Mouse (Mus musculus) gastrocnemius, adult 8-10 months (tissue): ENCODE measurements at regions not wholly inside any gene's neighbourhood (a gene's known extent, or its start where the extent isn't known, plus 50 kb on each side); places are given as distances from the start of the nearest gene placed in this dataset.

Source experiments
- DNase-seq, 2 experiments: peaks; one replicate each; pipeline ENCODE4 v3.0.0; 2022; ENCODE audit warnings: low spot score in 2 of 2

DNA sequence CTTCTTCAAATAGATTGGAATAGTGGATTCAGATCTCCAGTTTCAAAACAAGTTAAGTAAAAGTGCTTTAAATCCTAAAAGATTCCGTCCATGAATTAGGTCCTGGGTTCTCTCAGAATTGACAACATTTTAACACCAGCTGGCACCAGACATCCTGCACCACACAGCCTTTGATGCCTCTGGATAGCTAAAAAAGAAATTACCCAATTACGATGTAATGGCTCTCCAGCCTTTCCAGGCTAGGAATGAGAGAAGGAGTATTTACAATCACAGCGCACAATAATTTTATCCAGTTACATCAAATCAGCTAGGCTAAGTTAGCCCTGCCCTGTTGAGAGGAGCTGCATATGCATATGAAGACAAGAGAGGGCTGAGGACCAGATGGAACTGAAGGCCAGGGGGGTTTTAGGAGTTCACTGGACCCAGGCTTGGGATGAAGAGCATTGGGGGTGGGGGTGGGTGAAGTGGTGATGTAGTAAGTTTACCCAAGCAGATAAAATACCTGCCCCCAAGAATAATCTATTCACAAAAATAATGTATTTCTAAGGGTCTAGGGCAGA is 455.8 kb upstream of the Tle4 start:
- DNase-seq: no peak

DNA sequence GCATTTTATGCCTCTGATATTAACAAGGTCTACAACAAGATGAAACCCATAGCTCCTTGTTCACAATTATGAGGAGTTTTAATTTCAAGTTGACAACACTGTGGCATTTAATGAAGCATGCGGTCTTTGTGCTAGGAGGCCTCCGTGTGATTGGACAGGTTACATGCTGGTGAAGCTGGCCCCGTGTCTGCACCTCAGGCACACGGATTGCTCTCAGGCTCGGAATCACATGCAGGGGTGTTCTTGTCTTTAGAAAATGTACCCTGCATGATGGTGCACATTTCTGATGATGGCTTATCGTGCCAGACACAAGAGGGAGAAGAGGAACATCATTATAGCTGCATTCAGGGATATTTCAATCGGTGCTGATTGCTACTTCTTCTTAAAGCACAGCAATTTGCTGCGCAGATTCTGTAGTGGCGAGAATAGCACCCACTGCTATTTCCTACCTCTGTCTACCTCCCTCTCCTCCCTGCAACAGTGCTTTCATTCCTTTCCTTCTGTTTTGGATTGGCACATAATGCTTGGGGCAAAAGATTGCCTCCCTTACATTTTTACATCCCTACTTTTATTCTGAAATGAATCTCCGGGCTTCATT is 454.9 kb upstream of the Tle4 start:
- no peak for DNase-seq

DNA sequence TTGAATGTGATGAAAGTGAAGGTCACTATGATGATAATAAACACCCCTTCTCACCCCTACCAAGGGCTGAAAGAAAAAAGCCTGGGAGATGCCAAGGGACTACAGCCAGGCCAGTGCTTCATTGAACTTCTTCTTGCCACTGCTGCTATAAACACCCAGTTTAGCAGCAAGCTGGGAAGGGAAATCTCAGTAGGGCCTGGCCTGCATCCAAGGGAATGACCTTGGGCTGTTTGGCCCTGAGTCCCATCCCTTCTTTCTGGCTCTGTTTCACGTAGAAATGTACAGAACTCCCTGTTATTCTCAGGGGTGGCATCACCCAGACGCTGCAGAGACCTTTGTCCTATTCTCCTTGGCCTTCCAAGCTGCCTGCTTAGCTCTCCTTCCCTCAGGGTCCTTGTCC is 450.0 kb upstream of the Tle4 start:
- no peak for DNase-seq

DNA sequence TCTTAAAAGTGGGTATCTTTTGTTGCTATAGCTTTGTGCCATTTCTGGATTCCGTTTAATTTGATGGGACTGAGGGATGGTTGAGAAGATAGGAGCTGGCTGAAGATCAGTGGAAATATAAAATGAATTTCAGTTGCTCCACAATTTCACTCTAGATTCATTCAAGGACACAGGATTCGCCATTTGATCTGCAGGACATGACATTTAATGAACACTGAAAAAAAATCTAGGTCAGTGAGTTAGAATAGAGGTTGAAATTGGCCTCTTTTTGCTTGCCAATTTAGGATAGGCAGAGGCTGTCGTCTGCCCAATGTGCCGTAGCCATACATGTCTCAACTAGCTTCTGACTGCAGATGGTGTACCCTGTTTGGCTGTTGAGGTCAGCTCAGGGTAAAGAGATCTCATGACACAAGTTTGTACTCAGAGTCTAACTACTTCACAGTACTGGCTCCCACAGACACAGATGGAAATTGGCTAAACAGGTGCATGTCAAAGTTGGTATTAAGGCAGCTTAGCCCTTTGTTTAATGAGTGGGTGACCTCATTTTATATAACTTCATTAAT is 449.5 kb upstream of the Tle4 start:
- no peak for DNase-seq

DNA sequence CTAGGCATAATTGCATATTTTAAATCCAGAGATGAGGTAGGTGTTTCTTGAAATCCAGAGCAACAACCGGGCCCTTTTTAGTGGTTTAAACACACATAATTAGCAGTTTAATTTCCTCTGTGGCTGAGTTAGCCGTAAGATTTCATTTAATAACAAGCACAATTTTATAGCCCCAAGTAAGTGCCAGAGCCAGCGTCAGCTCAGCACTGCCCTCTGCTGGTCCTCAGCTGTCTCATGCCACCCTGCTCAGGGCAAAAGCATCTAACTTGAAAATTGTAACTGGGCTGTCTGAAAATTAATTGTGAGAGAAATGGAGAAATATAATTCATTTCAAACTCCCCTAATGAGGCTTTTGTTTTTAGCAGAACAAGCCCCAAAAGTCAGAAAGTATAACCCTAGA is 437.7 kb upstream of the Tle4 start:
- peak; percentile 11 to 29 for DNase-seq

DNA sequence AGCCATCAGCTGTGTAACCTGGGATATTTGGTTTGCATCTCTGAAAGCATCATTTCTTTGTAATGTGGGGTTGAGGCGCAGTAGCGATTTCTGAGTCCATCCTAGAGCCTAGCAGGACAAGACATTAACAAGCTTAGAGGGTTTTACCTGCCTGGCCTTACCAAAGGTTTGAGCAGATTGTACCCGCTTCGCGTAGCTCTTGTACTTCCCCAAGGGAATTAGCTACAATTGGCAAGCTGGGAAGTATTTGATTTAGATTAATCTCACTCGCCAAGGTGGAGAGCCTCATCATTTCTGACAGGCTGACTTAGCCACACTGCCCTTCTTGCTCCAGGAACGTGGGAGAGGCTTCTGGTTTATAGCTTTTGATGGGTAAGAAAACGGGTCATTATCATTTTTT is 436.1 kb upstream of the Tle4 start:
- DNase-seq: no peak

DNA sequence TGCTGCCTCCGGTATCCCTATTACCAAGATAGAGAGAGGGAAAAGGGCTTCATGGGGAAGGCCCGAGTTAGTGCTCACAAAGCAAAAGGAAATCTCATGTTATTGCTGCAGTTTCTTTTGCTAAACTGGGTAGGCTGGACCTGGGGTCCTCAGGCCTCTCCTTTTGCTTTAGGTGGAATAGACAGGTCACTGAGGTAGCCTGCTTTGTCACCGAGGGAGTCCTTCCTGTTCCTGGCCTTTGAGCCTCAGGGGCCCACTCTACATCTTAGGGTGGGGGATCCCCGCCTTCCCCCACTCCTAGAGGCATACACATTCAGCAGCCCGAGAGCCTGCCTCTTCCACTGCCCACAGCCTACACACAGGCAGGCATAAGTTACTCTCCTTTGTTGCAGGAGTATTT is 435.5 kb upstream of the Tle4 start:
- DNase-seq: no peak

DNA sequence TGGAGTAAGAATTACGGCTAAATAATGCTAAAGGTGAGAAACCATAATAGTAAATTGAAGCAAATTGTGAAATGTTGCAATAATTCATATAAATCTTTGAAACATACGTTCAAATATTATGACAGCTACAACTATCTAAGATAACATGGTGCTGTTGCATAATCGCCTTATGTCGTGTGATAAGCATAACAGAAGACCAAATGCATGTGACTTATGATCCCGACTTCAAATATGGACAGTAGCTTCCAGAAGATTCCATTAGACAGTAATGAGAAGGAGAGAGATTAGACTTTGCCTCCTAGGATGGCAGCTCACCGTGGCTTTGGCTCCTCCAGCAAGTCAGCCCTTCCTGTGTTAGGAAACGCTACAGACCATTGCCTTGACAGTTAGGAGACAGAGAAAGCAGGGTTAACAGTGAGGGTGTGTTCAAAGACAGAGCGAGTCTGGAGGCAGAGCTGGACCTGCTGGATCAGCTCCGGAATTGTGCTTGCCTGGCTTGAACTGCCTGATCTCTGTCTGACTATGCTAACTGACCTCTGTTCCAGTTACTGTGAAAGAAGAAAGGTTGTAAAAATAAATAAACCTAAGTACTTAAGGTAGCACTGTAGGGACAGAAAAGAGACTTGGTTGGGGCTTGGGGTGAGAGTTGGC is 434.6 kb upstream of the Tle4 start:
- DNase-seq: no peak

DNA sequence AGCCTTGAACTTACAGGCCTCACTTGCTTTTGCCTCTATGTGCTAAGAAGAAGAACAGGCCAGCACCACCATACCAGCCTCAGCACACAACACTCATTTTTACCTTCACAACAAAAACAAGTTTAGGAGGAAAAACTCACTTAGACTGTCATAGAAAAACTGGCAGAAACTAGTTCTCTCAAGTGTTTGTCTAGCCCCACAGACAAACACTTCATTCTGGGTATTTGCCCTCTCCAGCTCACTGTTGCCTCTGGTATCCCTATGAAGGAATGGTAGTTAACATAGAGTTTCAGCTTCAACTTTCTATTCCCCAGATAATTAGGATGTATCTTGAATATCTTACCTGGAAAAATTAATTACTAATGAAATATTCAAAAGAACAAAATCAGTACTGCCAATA is 433.6 kb upstream of the Tle4 start:
- no peak for DNase-seq

DNA sequence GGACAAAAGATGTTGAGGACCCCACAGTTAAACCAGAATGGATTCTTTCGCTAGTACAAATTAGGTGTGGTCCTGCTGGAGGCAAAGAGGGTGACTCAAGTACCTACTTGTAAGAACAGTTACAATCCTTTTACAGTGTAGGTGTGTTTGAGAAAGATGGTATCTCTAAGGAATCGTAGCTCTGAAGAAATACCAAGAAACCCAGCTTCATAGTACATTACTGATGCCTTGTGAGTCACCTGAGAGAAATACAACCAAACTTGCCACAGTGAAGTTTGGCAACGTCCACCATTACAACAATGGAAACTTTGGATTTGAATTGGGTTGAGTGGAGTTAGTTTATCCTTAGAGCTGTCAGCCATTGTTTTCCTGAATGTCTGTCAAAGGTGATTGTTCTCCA is 405.7 kb upstream of the Tle4 start:
- DNase-seq: no peak

DNA sequence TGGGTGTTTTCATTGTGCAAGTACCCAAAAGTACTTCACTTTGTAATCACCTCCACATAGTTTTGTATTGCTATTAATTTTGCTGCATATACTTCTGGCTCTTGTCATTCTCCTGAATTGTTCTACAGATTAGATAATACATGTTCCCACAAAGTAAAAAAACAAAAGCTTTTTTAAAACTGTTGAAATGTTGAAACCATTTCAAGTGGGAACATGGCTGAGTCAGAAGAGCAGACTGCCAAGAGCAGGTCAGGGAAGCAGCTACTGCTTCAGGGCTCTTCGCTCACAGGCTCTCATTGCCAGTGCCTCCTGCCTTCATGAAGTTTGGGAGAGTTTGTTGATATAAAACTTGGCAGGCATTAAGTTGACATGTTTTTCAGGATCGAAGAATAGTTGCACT is 395.5 kb upstream of the Tle4 start:
- no peak for DNase-seq

DNA sequence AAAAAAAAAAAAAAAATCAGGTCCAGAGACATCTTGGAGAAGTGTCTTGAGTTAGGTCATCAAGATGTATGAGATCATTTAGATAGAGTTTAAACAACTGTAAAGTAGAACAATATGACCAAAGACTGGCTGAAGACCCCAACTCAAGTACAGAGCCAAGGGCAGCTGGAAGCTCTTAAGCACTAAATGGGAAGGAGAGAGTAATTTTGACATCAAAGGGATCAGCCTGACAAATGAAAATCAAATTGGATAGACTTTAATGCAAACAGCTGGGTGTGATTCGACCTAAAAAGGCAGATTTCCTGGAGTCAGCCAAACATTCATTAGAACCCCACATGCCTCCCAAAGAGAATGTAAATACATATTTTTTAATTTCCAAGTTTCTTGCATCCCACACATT is 372.3 kb upstream of the Tle4 start:
- no peak for DNase-seq

DNA sequence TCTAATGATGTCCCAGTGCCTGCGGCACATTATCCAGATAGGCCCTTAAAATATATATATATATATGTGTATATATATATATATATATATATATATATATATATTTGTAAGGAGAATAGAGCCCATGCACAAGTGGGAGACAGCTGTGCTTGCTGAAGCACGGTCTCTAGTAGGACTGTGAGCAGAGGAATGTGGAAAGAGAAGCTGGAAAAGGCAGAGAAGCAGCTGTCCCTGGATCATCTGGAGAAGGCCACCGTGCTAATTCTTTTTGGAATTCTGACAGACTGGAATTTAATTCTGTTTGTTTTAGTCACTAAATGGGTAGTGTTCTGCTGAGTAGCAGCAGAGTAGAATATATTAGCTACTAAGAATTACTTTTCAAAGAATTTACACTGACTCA is 370.4 kb upstream of the Tle4 start:
- no peak for DNase-seq

DNA sequence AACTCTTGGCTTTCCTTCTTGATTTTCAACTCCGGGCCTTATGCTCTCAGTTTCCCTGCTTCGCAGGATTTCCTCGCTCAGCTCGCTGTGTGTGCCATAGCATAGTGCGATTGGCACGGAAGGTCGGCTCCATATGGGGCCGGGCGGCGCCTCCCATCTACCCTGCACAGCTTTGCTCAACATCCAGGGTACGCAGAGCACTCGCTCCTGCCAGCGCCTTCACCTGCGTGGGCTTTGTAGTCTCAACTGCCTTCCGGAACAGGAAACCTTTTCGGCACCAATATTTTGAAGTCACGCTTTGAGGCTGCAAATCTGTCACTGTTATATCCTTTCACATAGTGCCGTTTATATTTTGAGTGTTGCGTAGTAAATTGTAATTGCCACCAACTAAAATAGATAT is 359.9 kb upstream of the Tle4 start:
- no peak for DNase-seq

DNA sequence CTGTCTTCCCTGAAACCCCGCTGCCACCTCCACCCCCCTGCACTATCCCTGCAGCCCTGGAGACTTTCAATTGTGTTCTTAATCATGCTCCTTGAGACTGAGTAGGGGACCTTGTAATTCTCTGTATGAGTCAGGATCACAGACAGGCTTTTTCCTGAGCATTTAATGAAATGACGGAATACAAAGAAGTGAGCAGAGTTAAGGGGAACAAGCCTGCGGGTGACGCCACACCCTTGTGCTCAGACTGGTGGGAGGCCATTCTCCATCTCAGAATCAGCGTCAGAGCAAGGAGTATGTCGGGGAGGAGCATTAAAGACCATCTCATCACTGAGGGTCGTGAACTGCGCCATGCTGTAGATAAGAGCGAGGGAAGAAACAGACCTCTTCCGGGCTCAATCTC is 359.3 kb upstream of the Tle4 start:
- no peak for DNase-seq

DNA sequence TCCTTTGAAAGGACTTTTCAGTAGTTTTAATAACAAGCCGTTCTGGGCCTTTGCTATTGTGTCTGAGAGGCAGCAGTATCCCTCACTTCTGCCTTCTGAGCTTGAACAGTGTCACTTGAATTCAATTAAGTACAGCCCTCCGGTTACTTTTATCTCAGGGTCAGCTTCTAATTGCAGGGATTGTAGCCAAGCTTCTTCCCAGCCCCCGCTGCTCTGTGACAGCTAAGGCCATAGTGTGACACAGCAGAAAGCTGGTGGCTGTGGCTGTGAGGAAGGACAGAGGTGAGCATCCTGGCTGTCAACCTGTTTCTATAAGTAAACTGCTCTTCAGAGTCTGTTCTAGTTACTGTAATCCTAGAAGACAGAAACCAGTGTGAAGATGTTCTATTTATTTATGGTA is 358.5 kb upstream of the Tle4 start:
- DNase-seq: no peak

DNA sequence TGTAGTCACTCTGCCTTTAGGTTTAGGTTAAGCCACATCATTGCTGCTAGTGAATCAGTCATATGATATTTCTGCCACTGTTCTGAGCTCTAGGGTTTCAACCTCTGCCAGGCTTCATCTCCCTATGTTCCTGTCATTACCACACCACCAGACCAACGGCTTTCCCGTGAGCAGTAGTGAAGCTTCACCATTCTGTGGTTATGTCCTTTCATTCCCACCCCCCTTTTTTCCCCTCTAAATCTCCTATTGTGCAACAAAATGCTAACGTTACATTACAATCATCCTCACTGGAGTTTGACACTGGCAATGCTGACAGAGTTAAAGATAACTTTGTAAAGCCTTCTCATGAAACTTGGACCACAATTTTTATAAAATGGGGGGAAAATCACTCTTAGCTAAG is 358.1 kb upstream of the Tle4 start:
- no peak for DNase-seq

DNA sequence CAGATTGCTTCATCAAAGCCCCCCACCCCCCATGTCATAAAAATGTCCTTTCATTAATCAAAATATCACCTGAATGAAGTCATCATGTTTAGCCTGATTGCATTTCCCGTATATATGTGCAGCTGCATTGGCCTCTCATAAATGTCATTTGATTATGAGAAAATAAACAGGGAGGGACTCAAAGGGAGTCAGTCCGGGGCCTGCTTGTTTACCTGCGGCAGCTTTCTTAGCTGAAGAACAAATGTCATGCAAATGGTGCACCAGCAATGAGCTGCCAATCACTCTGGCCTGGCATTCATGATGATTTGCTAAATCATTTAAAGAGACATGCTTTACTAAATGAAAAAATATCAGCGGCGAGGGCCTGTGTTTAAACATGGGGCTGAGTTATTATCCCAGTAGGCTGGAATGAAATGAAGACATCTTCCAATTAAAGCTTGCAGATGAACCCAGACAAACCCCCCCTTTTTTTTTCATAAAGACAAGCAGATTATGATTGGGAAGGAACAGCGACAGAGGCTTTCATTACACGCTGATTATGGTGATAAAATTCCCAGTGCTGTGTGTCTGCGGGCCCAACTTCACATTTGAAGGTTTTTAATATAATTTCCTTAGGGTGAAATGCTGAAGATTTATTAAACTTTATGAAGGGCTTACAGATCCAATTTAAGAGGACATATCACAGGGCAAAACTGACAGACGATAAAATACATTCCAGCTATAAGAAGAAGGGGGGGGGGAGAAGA is 342.5 kb upstream of the Tle4 start:
- no peak for DNase-seq

DNA sequence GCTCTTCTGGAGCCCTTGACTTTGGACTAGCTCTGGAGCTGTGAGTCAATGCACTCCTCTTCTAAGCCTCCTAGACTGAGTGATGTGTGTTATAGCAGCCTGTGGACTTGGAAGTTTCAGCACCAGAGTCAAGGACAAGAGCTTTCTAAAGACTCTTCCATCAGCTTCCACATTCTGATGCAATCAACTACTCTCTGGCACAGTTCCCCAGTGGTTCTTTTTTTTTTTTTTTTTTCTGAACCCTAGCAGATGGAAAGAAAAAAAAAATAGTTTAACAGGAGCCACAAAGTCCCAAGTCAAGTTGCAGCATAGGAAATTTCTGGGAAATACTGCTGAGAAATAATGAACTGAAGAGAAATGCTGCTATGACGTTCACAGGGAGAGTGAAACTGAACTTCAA is 324.4 kb upstream of the Tle4 start:
- no peak for DNase-seq

DNA sequence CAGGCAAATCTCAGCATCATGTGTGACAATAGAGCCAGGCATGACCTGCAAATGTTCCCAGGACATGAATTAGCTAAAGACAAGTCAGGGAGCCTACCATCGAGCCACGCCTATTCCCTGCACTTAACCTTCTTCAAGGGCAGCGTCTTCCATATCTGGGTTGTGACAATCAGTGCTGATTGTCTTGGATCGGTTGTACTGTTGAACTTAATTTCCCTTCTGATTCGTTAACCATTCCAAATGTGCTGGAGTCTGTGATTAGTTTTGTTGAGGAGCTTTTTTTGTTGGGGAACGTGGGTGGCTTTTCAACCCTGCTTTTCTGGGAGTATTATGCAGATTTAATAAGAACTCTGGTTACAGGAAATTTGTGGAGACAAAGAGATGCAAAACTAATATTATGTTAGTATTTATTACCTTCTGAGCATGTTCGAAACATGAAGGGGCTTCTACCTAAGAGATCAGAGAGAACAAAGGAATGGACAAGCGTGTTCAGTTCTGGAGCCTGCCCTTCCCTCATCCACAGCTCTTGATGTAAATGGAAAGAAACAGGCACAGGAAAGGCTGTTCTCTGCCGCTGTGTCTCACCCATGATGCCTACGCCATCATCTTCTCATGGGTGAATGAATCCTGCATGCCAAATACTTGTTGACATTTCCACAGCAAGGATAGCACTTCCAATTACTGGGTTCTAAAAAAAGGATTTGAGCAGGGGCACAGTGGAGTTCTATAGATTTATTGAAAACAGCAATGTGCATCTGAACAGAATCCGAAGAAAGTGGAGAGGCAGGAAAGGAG is 313.4 kb upstream of the Tle4 start:
- DNase-seq: no peak

DNA sequence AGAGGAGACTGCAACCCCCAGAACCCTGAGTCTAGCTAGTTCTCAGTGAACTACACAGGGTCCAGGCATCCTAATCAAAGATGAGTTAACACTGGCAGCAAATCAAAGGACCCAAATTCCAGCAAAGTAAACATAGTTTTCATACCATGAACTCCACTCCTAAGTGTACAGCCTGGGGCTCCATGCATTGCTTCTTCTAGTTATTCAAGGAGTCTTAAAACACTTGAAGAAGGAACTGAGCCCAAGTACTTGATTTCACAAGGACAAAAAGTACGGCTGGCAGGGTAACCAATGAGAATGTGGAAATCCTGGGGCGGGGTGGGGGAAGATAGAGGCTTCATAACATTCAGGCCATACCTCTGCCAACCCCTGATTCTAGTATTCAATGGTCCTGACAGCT is 297.0 kb upstream of the Tle4 start:
- DNase-seq: no peak

DNA sequence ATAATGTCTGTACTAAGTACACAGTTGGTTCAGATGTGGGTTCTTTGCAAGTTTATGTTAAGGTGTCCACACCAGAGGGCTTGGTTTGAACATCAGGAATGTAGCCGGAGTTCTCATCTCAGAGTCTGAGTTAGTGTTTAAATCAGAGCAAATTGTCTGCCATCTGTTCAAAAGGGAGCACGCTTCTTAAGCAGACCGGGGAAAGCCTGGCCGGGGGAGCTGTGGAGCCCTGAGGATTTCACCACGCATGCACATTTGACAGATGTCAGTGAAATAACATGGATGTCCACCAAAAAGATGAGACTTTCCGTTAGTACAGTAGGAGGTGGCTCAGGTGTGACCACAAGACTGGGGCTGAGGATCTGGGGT is 294.5 kb upstream of the Tle4 start:
- no peak for DNase-seq
